Mouse (Mus musculus) right cerebral cortex, postnatal 25 days (tissue): ENCODE measurements at regions not wholly inside any gene's neighbourhood (a gene's known extent, or its start where the extent isn't known, plus 50 kb on each side); places are given as distances from the start of the nearest gene placed in this dataset.
"Not testable (repeated sequence)": the region's sequence is repeated elsewhere in the genome, so short reads cannot be mapped to it uniquely, and the experiment has no call there.

Experiments used
- DNase-seq: peaks from one replicate; pipeline ENCODE4 v3.0.0; 2022

- DNase-seq, result not testable (repeated sequence)
Measured at GRCm38 (mm10) chr5:28751821-28752220, 284.8 kb upstream of the Shh start.

GRCm38 (mm10) chr5:28734768-28735167 is 267.7 kb upstream of the Shh start:
- no peak for DNase-seq

GRCm38 (mm10) chr5:28722067-28722466 is 255.0 kb upstream of the Shh start:
- no peak for DNase-seq

- DNase-seq, result no peak
Measured at GRCm38 (mm10) chr5:28714978-28715377, 247.9 kb upstream of the Shh start.

DNA sequence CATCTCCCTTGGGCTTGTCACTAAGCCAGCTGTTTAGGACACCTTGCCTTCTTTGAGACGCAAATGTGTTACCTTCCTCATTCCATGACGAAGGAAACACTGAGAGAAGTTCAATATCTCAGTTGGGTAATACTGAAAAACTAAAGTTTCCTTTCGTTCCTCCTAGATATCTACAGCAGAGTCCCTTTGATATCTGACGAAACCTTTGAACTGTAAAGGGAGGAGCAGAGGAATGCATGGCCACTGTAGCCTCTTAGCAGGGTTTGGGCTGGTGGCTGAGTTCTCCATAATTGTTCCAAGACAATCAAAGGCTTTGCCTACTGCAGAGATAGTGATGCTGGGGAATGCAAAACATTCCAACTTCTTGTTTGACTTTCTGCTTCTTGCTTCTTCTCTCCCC is 243.5 kb upstream of the Shh start:
- no peak for DNase-seq

DNA sequence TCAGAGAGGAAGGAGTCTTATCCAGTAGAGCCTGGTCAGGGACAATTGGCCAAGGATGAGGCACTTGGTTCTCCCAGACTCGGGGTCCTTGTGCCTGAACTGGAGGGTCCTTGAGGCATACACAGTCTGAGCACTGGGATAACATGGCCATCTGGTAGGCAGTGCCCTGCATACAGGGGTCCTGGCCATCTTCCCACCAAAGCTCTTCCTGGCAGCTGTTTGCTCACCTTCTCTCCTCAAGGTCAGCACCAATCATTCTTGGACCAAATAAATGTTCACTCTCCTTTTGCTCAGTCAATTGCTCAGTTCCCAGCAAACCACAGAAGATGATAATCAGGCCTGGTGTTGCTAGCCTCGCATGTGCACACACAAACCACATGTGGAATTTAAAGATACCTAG is 242.6 kb upstream of the Shh start:
- DNase-seq, result no peak

DNA sequence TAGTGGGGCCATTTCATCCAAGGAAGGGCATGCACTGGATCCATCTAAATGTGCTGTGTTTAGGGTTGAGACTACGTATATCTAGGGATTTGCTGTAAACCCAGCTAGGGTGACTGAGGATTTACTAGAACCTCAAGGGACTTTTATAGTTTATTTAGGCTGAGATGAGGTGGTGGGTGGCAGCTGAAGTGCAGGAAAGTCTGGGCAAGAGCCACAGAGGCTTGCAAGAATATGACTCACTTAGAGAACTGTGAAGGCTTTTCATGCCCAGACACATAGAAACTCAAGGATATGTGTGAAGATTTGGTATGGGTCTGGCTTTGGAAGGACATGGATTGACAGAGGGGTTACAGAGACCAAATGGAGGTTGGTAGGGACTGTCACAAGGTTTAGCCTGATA is 237.3 kb upstream of the Shh start:
- DNase-seq, result peak; percentile 9

GRCm38 (mm10) chr5:28696966-28697365 is 229.9 kb upstream of the Shh start:
- DNase-seq, result no peak

DNA sequence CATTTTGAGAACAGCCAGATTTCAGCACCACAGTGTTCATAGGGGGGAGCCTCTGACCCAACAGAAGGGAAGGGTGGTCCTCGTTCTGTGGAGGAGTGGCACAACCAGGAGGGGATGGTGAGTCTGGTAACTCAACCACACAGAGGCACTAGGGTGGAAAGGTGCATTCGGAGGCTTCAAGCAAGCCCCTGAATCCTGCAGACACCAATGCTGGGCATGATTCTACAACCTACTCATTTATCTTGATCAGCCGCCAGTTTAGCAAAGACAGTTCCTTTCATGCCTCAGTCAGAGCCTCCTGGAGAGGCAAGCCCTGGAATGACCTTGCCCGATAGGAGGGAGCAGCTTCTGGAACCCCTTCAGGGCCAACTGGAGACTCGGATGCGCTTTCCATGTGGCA is 223.1 kb upstream of the Shh start:
- DNase-seq, result no peak

DNA sequence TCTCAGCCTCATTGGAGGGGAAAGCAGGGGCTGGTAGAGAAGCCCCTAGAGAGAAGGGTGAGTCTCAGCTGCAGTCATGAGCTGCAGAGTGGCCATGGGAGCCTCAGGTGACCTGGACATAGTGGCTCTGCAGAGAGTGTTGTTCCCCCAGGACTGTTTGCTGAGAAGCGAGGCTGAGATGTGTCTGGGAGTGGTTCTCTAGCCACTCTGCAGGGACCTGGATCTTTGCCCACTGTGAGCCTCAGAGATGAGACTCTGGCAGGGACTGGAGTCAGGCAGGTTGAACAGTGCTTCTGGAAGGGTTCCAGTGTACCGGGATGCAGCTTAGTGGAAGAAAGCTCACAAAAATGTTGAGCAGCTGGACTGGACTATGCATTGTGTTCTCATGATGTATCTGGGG is 222.6 kb upstream of the Shh start:
- no peak for DNase-seq

- no peak for DNase-seq
Measured at GRCm38 (mm10) chr5:28689136-28689535, 222.1 kb upstream of the Shh start.

DNA sequence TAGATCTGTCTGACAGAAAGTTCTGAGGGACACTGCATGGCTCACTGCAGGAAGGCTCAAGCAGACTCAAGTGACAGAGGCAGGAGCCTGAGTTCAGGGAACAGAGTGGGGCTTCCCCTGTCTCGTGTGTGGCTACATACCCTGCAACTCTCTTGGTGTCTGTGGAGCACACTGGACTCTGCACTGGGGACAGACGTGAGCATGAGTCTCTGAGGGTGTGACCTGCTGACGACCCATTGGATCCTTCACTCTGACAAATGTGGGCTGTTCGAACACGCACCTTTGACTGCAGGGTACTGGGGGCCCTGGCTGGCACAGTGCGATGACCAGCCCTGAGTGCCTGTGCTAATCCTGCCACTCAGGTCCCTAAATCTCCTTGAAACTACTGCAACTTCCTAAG is 215.8 kb upstream of the Shh start:
- no peak for DNase-seq

DNA sequence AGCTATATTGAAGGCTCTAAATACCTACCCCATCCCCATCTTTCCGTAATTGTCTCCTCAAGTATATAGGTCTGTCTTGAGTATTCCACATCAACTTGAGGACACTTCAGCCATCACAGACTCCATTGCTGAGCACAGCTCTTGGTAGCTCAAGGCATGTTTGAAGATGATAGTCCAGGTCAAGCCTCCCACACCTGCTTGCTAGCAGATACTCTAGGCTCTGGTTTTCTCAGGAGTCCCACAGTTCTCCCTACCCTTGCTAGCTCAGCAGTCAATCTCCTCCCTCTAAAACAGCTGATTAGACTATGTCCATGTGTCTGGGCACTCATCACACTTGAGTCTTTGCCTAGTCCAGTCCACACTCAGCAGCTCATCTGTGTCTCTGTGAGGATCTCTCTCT is 213.3 kb upstream of the Shh start:
- no peak for DNase-seq

- DNase-seq, result no peak
Measured at GRCm38 (mm10) chr5:28679761-28680160, 212.7 kb upstream of the Shh start.

- DNase-seq, result no peak
Measured at GRCm38 (mm10) chr5:28630186-28630585, 163.1 kb upstream of the Shh start.

DNA sequence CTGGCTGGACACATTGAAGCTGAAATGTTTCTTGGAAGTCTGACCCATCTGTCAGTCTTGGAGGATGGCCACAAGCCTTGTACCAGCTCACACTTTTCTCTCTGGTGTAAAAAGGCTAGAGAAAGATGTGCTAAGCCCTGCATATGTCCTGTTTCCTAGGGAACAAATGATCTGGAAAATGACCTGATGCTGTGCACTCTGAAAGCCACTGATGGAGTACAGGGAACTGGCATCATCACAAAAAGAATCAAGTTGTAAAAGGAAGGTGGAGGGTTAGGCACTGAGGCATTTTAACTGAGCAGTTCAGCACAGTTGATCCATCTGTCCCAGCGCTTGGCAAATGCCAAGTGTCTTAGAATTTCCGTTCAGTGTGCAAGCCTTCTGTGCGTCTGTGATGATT is 144.8 kb upstream of the Shh start:
- no peak for DNase-seq

- no peak for DNase-seq
Measured at GRCm38 (mm10) chr5:28596537-28597314, 129.7 kb upstream of the Shh start.

- DNase-seq, result no peak
Measured at GRCm38 (mm10) chr5:28571347-28571998, 104.4 kb upstream of the Shh start.

DNA sequence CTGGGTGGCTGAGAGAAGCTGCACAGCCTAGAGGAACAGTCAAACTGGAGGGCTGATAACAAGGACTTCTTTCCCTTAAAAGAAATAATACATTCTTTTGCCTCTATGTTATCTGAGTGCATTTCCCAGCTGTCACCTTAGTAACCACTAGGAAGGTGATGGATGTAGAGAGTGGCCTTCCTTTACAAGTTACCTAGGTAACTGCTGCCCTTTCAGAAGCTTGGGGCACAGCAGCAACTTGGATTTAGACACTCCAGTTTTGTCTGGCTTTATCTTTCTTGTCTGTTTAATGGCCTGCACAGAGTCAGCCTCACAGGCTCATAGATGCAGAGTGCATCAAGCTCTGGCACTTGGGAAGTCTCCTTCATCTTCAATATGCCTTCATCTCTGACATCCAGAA is 101.4 kb upstream of the Shh start:
- DNase-seq, result no peak

DNA sequence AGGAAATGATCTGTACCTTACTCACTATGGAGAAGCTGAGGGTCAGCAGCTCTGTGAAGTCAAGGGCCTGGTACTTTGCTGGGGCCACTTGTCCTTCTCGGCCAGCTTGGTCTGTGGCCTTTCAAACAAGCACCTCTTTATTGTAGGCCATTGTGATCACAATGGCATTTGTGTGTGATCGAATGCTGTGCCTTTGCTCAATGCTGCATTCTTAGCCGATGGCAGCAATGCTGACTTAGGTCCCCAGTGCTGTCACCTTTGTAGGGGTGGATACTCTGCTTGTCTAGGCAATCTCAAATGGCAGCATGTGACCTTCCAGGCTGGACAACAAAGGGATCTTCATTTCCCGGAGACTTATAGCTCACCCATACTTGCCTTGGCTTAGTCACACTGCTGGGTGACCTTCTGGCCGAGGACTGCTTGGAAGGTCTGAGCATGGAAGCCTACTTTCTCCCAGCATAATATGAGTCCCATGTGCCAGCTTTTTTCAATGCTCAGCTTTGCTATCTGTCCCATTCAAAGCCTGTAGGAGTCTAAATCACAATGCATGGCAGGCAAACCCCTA is 100.4 kb upstream of the Shh start:
- no peak for DNase-seq

DNA sequence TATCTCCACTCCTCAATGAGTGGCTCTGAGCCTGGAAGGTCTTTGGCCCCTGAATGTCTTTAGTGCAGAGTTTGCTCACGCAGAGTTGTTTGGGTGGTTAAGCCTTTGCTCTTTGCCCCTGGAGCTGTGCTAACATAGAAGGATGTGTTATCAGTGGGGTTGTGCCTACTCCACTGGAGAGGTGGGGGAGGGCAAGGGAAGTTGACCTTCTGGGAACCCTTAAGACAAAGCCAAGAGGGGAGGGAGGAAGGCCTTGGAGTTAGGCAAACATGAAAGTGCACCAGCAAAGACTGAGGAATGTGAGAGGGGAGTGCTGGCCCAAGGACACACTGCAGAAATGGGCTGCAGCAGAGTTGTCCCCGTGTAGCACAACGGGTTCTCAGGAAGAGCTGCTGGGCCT is 96.3 kb upstream of the Shh start:
- DNase-seq, result no peak

- DNase-seq, result no peak
Measured at GRCm38 (mm10) chr5:28562917-28563316, 95.9 kb upstream of the Shh start.

DNA sequence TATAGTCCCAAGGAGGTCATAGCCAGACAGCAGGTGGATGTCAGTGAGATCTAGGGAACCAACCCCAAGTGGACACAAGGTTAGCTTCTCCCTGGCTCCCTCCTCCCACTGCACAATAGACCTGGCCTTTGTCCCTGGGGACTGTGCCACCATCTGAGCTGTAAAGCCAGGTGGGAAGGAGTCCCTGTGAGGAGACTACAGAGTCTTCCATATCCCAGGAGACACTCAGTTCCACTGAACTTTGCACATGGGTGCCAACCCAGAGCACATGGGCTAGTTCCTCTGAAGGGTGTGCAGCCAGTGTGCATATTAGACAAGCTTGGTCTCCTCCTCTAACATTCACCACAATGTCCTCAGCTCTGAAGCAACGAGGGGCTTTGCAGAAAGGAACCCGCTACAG is 86.5 kb upstream of the Shh start:
- DNase-seq, result no peak

GRCm38 (mm10) chr5:28530202-28530855 is 63.3 kb upstream of the Shh start:
- no peak for DNase-seq
